Mouse (Mus musculus) bone marrow macrophage, adult 2 months (primary cell): ENCODE measurements at regions not wholly inside any gene's neighbourhood (a gene's known extent, or its start where the extent isn't known, plus 50 kb on each side); places are given as distances from the start of the nearest gene placed in this dataset.
"Not testable (repeated sequence)": the region's sequence is repeated elsewhere in the genome, so short reads cannot be mapped to it uniquely, and the experiment has no call there.

Experiments used
- H3K27ac ChIP-seq: 2 replicates; pipeline ENCODE4 v1.5.1; 2012; ENCODE audit warnings: low read depth, low read length; ENCODE audit not compliant: insufficient read depth
- H3K4me1 ChIP-seq: 2 replicates; pipeline ENCODE4 v1.6.1; 2012; ENCODE audit warnings: low read length; ENCODE audit not compliant: control insufficient read depth, insufficient read depth
- H3K4me3 ChIP-seq: 2 replicates; pipeline ENCODE4 v1.5.1; 2012; ENCODE audit warnings: mild to moderate bottlenecking, low read length, moderate library complexity; ENCODE audit not compliant: insufficient read depth
- CTCF ChIP-seq: IDR thresholded peaks from 2 replicates; pipeline ENCODE4 v1.5.1; 2012; ENCODE audit warnings: low read depth, mild to moderate bottlenecking, low read length, moderate library complexity
- POLR2A ChIP-seq: IDR thresholded peaks from 2 replicates; pipeline ENCODE4 v1.6.1; 2012; ENCODE audit warnings: mild to moderate bottlenecking, low read depth, low read length, borderline replicate concordance

GRCm38 (mm10) chr10:10070146-10070545 lies 169.3 kb upstream of the Stxbp5 start:
- Histone ChIP-seq H3K27ac (no peak overlapping the region), H3K4me1 (peaks cover 3% of the 10 kb centered on the region), H3K4me3 (no peak overlapping the region)
- no peak for TF ChIP-seq CTCF
- no peak for TF ChIP-seq POLR2A

- not testable (repeated sequence) for H3K4me3 ChIP-seq, H3K27ac ChIP-seq, H3K4me1 ChIP-seq
These were observed 168.8 kb upstream of the Stxbp5 start for GRCm38 (mm10) chr10:10069704-10070103.

- TF ChIP-seq POLR2A: no peak
- no peak for TF ChIP-seq CTCF
- no peak overlapping the region for H3K4me3 ChIP-seq
- H3K27ac ChIP-seq: no peak overlapping the region
- H3K4me1 ChIP-seq: no peaks in the 10 kb centered on the region
These were observed 145.9 kb upstream of the Stxbp5 start for GRCm38 (mm10) chr10:10046753-10047152.

- H3K27ac ChIP-seq: no peak overlapping the region
- no peaks in the 10 kb centered on the region for H3K4me1 ChIP-seq
- no peak overlapping the region for H3K4me3 ChIP-seq
- TF ChIP-seq CTCF (no peak), POLR2A (no peak)
These were observed 145.4 kb upstream of the Stxbp5 start for GRCm38 (mm10) chr10:10046318-10046717.

GRCm38 (mm10) chr10:10009244-10009643 lies 108.4 kb upstream of the Stxbp5 start:
- H3K4me1 ChIP-seq: peaks cover 4% of the 10 kb centered on the region; the same call in 1 of the 2 replicates

GRCm38 (mm10) chr10:9998621-9999020 lies 97.7 kb upstream of the Stxbp5 start:
- Histone ChIP-seq H3K27ac (no peak overlapping the region), H3K4me1 (no peaks in the 10 kb centered on the region), H3K4me3 (no peak overlapping the region)
- TF ChIP-seq CTCF (no peak), POLR2A (no peak)

More at GRCm38 (mm10) chr10:10009244-10009643, 108.4 kb upstream of the Stxbp5 start:
- Histone ChIP-seq H3K27ac (no peak overlapping the region), H3K4me3 (no peak overlapping the region)
- TF ChIP-seq CTCF (no peak), POLR2A (no peak)

- TF ChIP-seq CTCF: no peak
- no peak for TF ChIP-seq POLR2A
- Histone ChIP-seq H3K4me3 (no peak overlapping the region), H3K27ac (no peak overlapping the region), H3K4me1 (no peaks in the 10 kb centered on the region)
These were observed 95.3 kb upstream of the Stxbp5 start for GRCm38 (mm10) chr10:9996211-9996610.

GRCm38 (mm10) chr10:9992798-9993197 lies 91.9 kb upstream of the Stxbp5 start:
- Histone ChIP-seq H3K4me3 (no peak overlapping the region), H3K4me1 (no peaks in the 10 kb centered on the region)
- no peak for TF ChIP-seq POLR2A
- TF ChIP-seq CTCF: no peak

GRCm38 (mm10) chr10:9985407-9985806 lies 84.5 kb upstream of the Stxbp5 start:
- Histone ChIP-seq H3K4me3 (no peak overlapping the region), H3K27ac (no peak overlapping the region), H3K4me1 (peaks cover 3% of the 10 kb centered on the region)
- TF ChIP-seq POLR2A: no peak
- no peak for TF ChIP-seq CTCF

More at GRCm38 (mm10) chr10:9992798-9993197, 91.9 kb upstream of the Stxbp5 start:
- no peak overlapping the region for H3K27ac ChIP-seq

- Histone ChIP-seq H3K4me1 (peaks cover 15% of the 10 kb centered on the region), H3K27ac (peak overlapping the region; percentile 64), H3K4me3 (no peak overlapping the region)
- no peak for TF ChIP-seq POLR2A
These were observed 75.5 kb upstream of the Stxbp5 start for GRCm38 (mm10) chr10:9976424-9976823.
